Mouse (Mus musculus): ENCODE measurements around the gene Ehf. TPM values are rescaled to one million over a fixed set of nuclear protein-coding genes. Genes with fewer than 3 reads are reported as not detected.
A peak's percentile ranks its signal among the peaks of the same experiment; 100 is the strongest.

The Ehf gene
- polyA plus RNA-seq, 1 experiment from 2014 or later = 65.4 TPM

DNA sequence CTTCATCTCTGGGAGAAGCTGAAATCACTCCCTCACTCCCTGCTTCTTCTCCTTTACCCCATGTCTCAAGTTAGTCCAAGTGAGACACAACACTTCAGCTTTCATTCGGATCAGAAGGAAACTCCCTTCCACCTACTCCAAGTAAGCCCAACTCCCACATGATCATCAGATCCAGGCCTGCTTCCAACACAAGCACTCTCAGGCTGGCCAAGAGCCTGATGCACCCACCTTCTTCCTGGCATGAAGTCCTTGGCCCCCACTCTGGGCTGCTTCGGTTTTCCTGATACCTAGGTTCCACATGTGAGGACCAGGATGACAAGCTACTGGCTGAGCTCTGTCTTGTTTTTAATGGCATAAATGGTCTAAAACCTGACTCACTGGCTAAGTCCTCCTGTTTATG lies 28.3 kb downstream of the Ehf start:
- no peak for TF ChIP-seq CTCF (IDR thresholded peaks at IDR 0.05; ENCODE audit: low read depth)
- TF ChIP-seq EP300 (optimal IDR thresholded peaks at IDR 0.05) = no peak
- H3K4me1 ChIP-seq (replicated peaks; ENCODE audit: control insufficient read depth, insufficient read depth) = no peaks in the 10 kb centered on the region
- WGBS = 77% methylated on average over 2 of the region's 2 CpGs
- H3K27me3 ChIP-seq (ENCODE audit: control insufficient read depth, insufficient read depth, low read length) = no peaks in the 10 kb centered on the region
- DNase-seq (ENCODE audit: low spot score) (no peak), ATAC-seq (ENCODE audit: low FRiP score, low TSS enrichment) (no peak)
- no peak overlapping the region for H3K4me3 ChIP-seq (ENCODE audit: low read depth, low read length)
- H3K4me2 ChIP-seq (replicated peaks; ENCODE audit: low read depth) = no peak overlapping the region
- H3K9me3 ChIP-seq (ENCODE audit: control insufficient read depth, low read length) = no peaks in the 10 kb centered on the region
- no peaks in the 10 kb centered on the region for H3K36me3 ChIP-seq (ENCODE audit: control insufficient read depth, insufficient read depth, low read length)
- no peak overlapping the region; the same call in 1 of the 2 replicates for H3K27ac ChIP-seq (replicated peaks)
- H3K9ac ChIP-seq (ENCODE audit: low read length) = no peak overlapping the region

GRCm38 (mm10) chr2:103274270-103274669 lies 28.8 kb downstream of the Ehf start:
- H3K27me3 ChIP-seq (ENCODE audit: control insufficient read depth, insufficient read depth, low read length) = no peaks in the 10 kb centered on the region
- H3K4me3 ChIP-seq (ENCODE audit: low read depth, low read length) = no peak overlapping the region
- H3K4me1 ChIP-seq (replicated peaks; ENCODE audit: control insufficient read depth, insufficient read depth) = no peaks in the 10 kb centered on the region
- no peak for DNase-seq (ENCODE audit: low spot score)
- no peak for TF ChIP-seq EP300 (optimal IDR thresholded peaks at IDR 0.05)
- no peak for TF ChIP-seq CTCF (IDR thresholded peaks at IDR 0.05; ENCODE audit: low read depth)
- no peak overlapping the region for H3K4me2 ChIP-seq (replicated peaks; ENCODE audit: low read depth)
- no peak overlapping the region for H3K27ac ChIP-seq (replicated peaks)
- WGBS = 64% methylated on average over 1 of the region's 1 CpGs
- no peaks in the 10 kb centered on the region for H3K9me3 ChIP-seq (ENCODE audit: control insufficient read depth, low read length)
- H3K9ac ChIP-seq (ENCODE audit: low read length) = no peak overlapping the region
- ATAC-seq (ENCODE audit: low FRiP score, low TSS enrichment) = no peak
- H3K36me3 ChIP-seq (ENCODE audit: control insufficient read depth, insufficient read depth, low read length) = no peaks in the 10 kb centered on the region

DNA sequence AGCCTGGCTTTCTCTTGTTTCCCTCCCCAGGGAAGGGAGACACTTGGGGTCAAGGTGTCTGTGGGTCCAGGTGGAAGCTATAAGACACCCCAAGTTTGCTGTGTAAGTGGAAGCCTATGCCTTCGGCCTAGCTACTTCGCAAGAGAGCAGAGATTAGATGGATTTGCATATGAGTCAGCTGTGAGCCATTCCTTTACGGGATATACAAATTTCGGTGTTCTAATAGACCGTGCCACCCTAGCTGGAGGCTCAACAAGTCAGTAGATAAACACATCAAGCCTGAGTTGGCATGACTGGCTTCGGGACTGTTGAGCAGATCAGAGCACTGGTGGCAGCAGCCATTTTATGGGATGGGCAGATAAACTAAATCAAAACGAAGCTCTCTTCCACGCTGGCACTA lies 31.6 kb downstream of the Ehf start:
- peak; percentile 90 for ATAC-seq (ENCODE audit: low FRiP score, low TSS enrichment)
- Histone ChIP-seq H3K4me3 (ENCODE audit: low read depth, low read length) (no peak overlapping the region), H3K27ac (replicated peaks) (peak overlapping the region; percentile 49; the same call in 1 of the 2 replicates), H3K9me3 (ENCODE audit: control insufficient read depth, low read length) (no peaks in the 10 kb centered on the region), H3K9ac (ENCODE audit: low read length) (no peak overlapping the region), H3K4me2 (replicated peaks; ENCODE audit: low read depth) (no peak overlapping the region), H3K36me3 (ENCODE audit: control insufficient read depth, insufficient read depth, low read length) (no peaks in the 10 kb centered on the region), H3K27me3 (ENCODE audit: control insufficient read depth, insufficient read depth, low read length) (no peaks in the 10 kb centered on the region), H3K4me1 (replicated peaks; ENCODE audit: control insufficient read depth, insufficient read depth) (no peaks in the 10 kb centered on the region)
- WGBS = 57% methylated on average over 8 of the region's 8 CpGs
- DNase-seq (ENCODE audit: low spot score) = no peak
- no peak for TF ChIP-seq CTCF (IDR thresholded peaks at IDR 0.05; ENCODE audit: low read depth)
- TF ChIP-seq EP300 (optimal IDR thresholded peaks at IDR 0.05) = no peak

DNA sequence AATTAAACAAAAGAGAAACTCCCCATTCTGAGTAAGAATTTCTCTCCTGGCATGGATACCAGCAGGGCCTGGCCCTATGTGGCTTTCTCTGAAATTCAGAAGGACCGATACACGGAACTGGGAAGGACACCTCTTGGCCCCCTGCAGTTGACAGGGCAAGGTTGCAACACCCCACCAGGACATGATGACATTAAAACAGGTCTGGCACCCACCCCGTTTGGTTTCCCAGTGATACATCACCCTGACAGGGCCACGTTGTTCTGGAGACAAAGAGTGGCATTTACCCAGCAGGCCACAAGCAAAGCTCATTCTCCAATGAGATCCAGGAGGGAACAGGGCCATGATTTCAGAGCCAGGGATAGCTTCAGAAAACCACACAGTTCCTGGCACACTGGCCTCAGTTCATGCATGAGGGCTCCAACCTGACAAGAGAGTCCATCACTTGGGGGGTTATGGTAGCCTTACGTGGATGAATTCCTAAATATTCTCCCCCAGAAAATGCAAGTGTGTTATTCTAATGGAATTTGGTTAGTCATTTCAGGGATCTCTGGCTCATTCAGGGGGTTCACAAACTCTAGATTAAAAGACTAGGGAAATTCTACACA lies 32.4 kb downstream of the Ehf start:
- H3K36me3 ChIP-seq (ENCODE audit: control insufficient read depth, insufficient read depth, low read length) = no peaks in the 10 kb centered on the region
- no peaks in the 10 kb centered on the region for H3K9me3 ChIP-seq (ENCODE audit: control insufficient read depth, low read length)
- no peaks in the 10 kb centered on the region for H3K27me3 ChIP-seq (ENCODE audit: control insufficient read depth, insufficient read depth, low read length)
- TF ChIP-seq CTCF (IDR thresholded peaks at IDR 0.05; ENCODE audit: low read depth) = no peak
- no peak for TF ChIP-seq EP300 (optimal IDR thresholded peaks at IDR 0.05)
- no peak for DNase-seq (ENCODE audit: low spot score)
- no peak overlapping the region for H3K9ac ChIP-seq (ENCODE audit: low read length)
- H3K4me3 ChIP-seq (ENCODE audit: low read depth, low read length) = no peak overlapping the region
- no peak overlapping the region for H3K27ac ChIP-seq (replicated peaks)
- no peak overlapping the region for H3K4me2 ChIP-seq (replicated peaks; ENCODE audit: low read depth)
- no peaks in the 10 kb centered on the region for H3K4me1 ChIP-seq (replicated peaks; ENCODE audit: control insufficient read depth, insufficient read depth)
- ATAC-seq (ENCODE audit: low FRiP score, low TSS enrichment) = no peak
- 72% methylated on average over 5 of the region's 5 CpGs for WGBS

DNA sequence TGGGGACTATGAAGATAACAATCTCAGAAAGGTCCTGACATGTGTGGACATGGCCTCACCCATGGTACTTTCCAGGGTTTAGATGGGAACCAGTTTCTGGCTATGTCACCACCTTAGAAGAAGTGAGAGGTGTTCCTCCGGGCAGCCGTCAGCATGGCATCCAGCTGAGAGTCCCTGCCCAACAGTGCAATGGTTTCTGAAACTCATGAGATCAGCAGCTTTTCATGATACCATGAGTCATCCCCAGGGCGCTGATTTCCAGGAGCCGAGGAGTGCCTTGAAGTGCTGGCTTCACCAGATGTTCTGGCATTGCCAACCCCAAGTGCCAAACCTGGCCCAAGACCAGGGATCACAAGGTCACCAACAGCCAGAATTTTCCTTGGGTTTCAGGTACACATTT lies 64.0 kb downstream of the Ehf start:
- no peaks in the 10 kb centered on the region for H3K9me3 ChIP-seq (ENCODE audit: control insufficient read depth, low read length)
- TF ChIP-seq EP300 (optimal IDR thresholded peaks at IDR 0.05) = no peak
- ATAC-seq (ENCODE audit: low FRiP score, low TSS enrichment) = no peak; the same call in 1 of the 2 replicates
- H3K27me3 ChIP-seq (ENCODE audit: control insufficient read depth, insufficient read depth, low read length) = no peaks in the 10 kb centered on the region
- no peaks in the 10 kb centered on the region for H3K4me1 ChIP-seq (replicated peaks; ENCODE audit: control insufficient read depth, insufficient read depth)
- no peak overlapping the region for H3K4me3 ChIP-seq (ENCODE audit: low read depth, low read length)
- H3K9ac ChIP-seq (ENCODE audit: low read length) = no peak overlapping the region
- H3K4me2 ChIP-seq (replicated peaks; ENCODE audit: low read depth) = no peak overlapping the region
- H3K27ac ChIP-seq (replicated peaks) = no peak overlapping the region
- no peaks in the 10 kb centered on the region for H3K36me3 ChIP-seq (ENCODE audit: control insufficient read depth, insufficient read depth, low read length)
- WGBS = 78% methylated on average over 4 of the region's 4 CpGs
- no peak for DNase-seq (ENCODE audit: low spot score)

GRCm38 (mm10) chr2:103226781-103227180 lies 76.3 kb downstream of the Ehf start:
- WGBS = 97% methylated on average over 2 of the region's 2 CpGs
- Histone ChIP-seq H3K4me1 (replicated peaks; ENCODE audit: control insufficient read depth, insufficient read depth) (no peaks in the 10 kb centered on the region), H3K27ac (replicated peaks) (no peak overlapping the region), H3K36me3 (ENCODE audit: control insufficient read depth, insufficient read depth, low read length) (no peaks in the 10 kb centered on the region), H3K4me2 (replicated peaks; ENCODE audit: low read depth) (no peak overlapping the region), H3K4me3 (ENCODE audit: low read depth, low read length) (no peak overlapping the region), H3K27me3 (ENCODE audit: control insufficient read depth, insufficient read depth, low read length) (no peaks in the 10 kb centered on the region), H3K9me3 (ENCODE audit: control insufficient read depth, low read length) (no peaks in the 10 kb centered on the region), H3K9ac (ENCODE audit: low read length) (no peak overlapping the region)
- DNase-seq (ENCODE audit: low spot score) (no peak), ATAC-seq (ENCODE audit: low FRiP score, low TSS enrichment) (no peak)
- TF ChIP-seq EP300 (optimal IDR thresholded peaks at IDR 0.05) (no peak), CTCF (IDR thresholded peaks at IDR 0.05; ENCODE audit: low read depth) (no peak)

All from stomach, postnatal 0 days (tissue).